Mouse (Mus musculus) kidney, embryonic 16.5 days (tissue): ENCODE results near the gene Rpgr. TPM values are rescaled to one million over a fixed set of nuclear protein-coding genes. Genes with fewer than 3 reads are reported as not detected.

ENCODE experiments used
- ATAC-seq: fragments of 200-750 bp; cut with Nextera tagmentation; 2 replicates; pipeline ENCODE4 v1.8.0; 2017; ENCODE audit warnings: moderate TSS enrichment; ENCODE audit not compliant: low FRiP score, low TSS enrichment
- H3K27ac ChIP-seq: fragments of 300-500 bp; sonication (generic); 2 replicates; pipeline ENCODE4 v1.5.1; 2014; ENCODE audit warnings: low read length
- H3K27me3 ChIP-seq: fragments of 300-500 bp; sonication (generic); 2 replicates; pipeline ENCODE4 v1.6.1; 2014; ENCODE audit warnings: low read length, control low read depth, mixed read lengths; ENCODE audit not compliant: insufficient read depth
- H3K36me3 ChIP-seq: fragments of 300-500 bp; sonication (generic); 2 replicates; pipeline ENCODE4 v1.6.1; 2014; ENCODE audit warnings: low read length, control low read depth, mixed read lengths; ENCODE audit not compliant: insufficient read depth
- H3K4me1 ChIP-seq: fragments of 300-500 bp; sonication (generic); 2 replicates; pipeline ENCODE4 v1.6.1; 2014; ENCODE audit warnings: low read length, control low read depth, mixed read lengths; ENCODE audit not compliant: insufficient read depth
- H3K4me2 ChIP-seq: fragments of 300-500 bp; sonication (generic); replicated peaks from 2 replicates; pipeline ENCODE4 v1.6.1; 2014; ENCODE audit warnings: low read depth, low read length
- H3K4me3 ChIP-seq: fragments of 300-500 bp; sonication (generic); 2 replicates; pipeline ENCODE4 v1.5.1; 2014; ENCODE audit warnings: mild to moderate bottlenecking, low read length
- H3K9ac ChIP-seq: fragments of 300-500 bp; sonication (generic); replicated peaks from 2 replicates; pipeline ENCODE4 v1.6.1; 2014; ENCODE audit warnings: low read length
- H3K9me3 ChIP-seq: fragments of 300-500 bp; sonication (generic); 2 replicates; pipeline ENCODE4 v1.6.1; 2016; ENCODE audit warnings: low read length, control low read depth
- WGBS: fragments of 180-500 bp; shearing (Covaris S2); extraction: QIAGEN DNeasy Blood & Tissue Kit; methylation state at CpG from one replicate; pipeline ENCODE4 v1.1.7; 2014; 5-methylcytosine and 5-hydroxymethylcytosine counted together
- polyA plus RNA-seq: library from polyadenylated mRNA; unstranded; fragments of >200 nt; fragmentation: Nextera tagmentation; extraction: Ambion mirVana; gene quantifications from 2 replicates; pipeline ENCODE4 v1.2.1, GENCODE M21; 2015

Rpgr gene
- polyA plus RNA-seq, 1 experiment from 2014 or later: 20.3 TPM

GRCm38 (mm10) chrX:10215972-10216371 is 748 bp downstream of the Rpgr start:
- no peaks in the 10 kb centered on the region for H3K36me3 ChIP-seq
- peak overlapping the region; percentile 88 for H3K27ac ChIP-seq
- peak overlapping the region; percentile 71 for H3K9ac ChIP-seq
- H3K27me3 ChIP-seq: no peaks in the 10 kb centered on the region
- H3K4me2 ChIP-seq: peak overlapping the region; percentile 52
- H3K9me3 ChIP-seq: no peaks in the 10 kb centered on the region
- H3K4me3 ChIP-seq: peak overlapping the region; percentile 58
- ATAC-seq: peak; percentile 74
- H3K4me1 ChIP-seq: no peaks in the 10 kb centered on the region
- WGBS: 23% methylated on average over 16 of the region's 16 CpGs

DNA sequence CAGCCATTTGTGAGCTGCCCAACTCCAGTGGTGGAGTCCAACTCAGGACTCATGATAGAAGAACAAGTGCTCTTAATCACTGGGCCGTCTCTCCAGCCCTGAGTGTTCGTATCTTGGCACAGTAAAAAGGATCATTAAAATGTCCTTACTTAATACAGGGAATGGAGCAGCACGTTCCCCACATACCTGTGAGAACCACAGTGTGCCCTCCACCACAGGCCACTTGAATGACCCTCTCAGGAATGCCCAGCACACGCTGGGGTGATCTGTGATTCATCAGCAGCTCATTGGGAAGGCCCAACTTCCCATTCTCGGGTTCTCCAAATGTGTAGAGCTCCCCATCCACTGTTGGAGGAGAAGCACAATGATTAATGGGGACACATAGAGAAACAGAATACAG is 10.8 kb downstream of the Rpgr start:
- Histone ChIP-seq H3K36me3 (0 out of 2 replicates have a peak, but pooled peaks cover 4% of the 10 kb centered on the region), H3K4me2 (no peak overlapping the region), H3K4me1 (no peaks in the 10 kb centered on the region), H3K27ac (no peak overlapping the region), H3K9ac (no peak overlapping the region), H3K27me3 (no peaks in the 10 kb centered on the region), H3K9me3 (no peaks in the 10 kb centered on the region), H3K4me3 (no peak overlapping the region)
- WGBS: 68% methylated on average over 5 of the region's 5 CpGs
- no peak for ATAC-seq

GRCm38 (mm10) chrX:10201289-10201688 is 15.4 kb downstream of the Rpgr start:
- ATAC-seq: no peak
- Histone ChIP-seq H3K36me3 (0 out of 2 replicates have a peak, but pooled peaks cover 4% of the 10 kb centered on the region), H3K27me3 (no peaks in the 10 kb centered on the region), H3K4me1 (no peaks in the 10 kb centered on the region), H3K4me2 (no peak overlapping the region), H3K9ac (no peak overlapping the region), H3K4me3 (no peak overlapping the region), H3K9me3 (no peaks in the 10 kb centered on the region), H3K27ac (no peak overlapping the region)
- 20% methylated on average over 2 of the region's 2 CpGs for WGBS

- H3K27me3 ChIP-seq: no peaks in the 10 kb centered on the region
- H3K36me3 ChIP-seq: no peaks in the 10 kb centered on the region
- no peak overlapping the region for H3K4me3 ChIP-seq
- H3K4me2 ChIP-seq: no peak overlapping the region
- ATAC-seq: no peak; the same call in 1 of the 2 replicates
- no peaks in the 10 kb centered on the region for H3K4me1 ChIP-seq
- WGBS: 55% methylated on average over 3 of the region's 3 CpGs
- no peak overlapping the region for H3K27ac ChIP-seq
- H3K9me3 ChIP-seq: no peaks in the 10 kb centered on the region
- no peak overlapping the region for H3K9ac ChIP-seq
These were observed 64.3 kb downstream of the Rpgr start for GRCm38 (mm10) chrX:10152390-10152789.

DNA sequence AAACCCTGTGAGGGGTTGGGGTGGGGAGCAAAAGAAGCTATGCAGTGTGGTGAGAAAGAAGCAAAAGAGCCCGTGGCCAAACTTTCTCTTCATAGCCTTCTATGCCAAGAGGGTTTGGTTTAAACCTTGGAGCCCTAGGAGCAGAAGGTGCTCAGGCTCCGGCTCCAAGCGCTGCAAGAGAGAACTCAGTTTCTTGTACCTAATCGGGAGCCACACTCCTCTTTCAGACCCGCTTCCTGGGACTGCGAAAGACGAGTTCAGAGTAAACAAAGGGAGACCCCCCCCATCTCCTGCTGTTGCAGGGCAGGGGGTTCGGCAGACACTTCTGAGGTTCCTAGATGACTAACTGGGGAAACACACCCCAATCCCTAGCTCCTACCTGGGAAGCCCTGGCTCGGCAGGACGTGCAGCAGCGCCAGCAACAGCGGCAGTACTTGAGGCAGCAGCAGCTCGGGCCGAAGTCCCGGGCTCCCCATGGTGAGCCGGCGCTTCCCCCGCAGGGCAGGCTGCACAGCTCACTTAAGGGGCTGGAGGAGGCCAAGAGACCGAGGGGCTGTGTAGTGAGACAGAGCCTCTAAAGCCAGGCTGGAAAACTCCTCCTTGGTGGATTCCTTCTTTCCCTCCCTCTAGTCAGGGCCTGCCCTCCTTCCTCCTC is 99.5 kb downstream of the Rpgr start, which contains the start of gene Srpx:
Gene Srpx (minus strand): TSS at position 645 of the 655 bp plus-strand sequence.
- Histone ChIP-seq H3K27me3 (no peaks in the 10 kb centered on the region; the same call in 1 of the 2 replicates), H3K4me2 (peak within 1 kb of the TSS; percentile 58), H3K9me3 (no peaks in the 10 kb centered on the region), H3K27ac (no peak within 1 kb of the TSS), H3K36me3 (no peaks in the 10 kb centered on the region), H3K9ac (peak within 1 kb of the TSS; percentile 65), H3K4me3 (peak within 1 kb of the TSS; percentile 44), H3K4me1 (no peaks in the 10 kb centered on the region)
- peak; percentile 90 for ATAC-seq
- 20% methylated on average over 18 of the region's 19 CpGs for WGBS

- Histone ChIP-seq H3K9ac (no peak overlapping the region), H3K27me3 (no peaks in the 10 kb centered on the region; the same call in 1 of the 2 replicates), H3K9me3 (no peaks in the 10 kb centered on the region), H3K36me3 (no peaks in the 10 kb centered on the region), H3K4me2 (no peak overlapping the region), H3K4me3 (no peak overlapping the region), H3K27ac (no peak overlapping the region), H3K4me1 (no peaks in the 10 kb centered on the region)
- 53% methylated on average over 3 of the region's 3 CpGs for WGBS
- ATAC-seq: no peak
These were observed 100.9 kb downstream of the Rpgr start for GRCm38 (mm10) chrX:10115780-10116179.

GRCm38 (mm10) chrX:10110736-10111135 is 106.0 kb downstream of the Rpgr start:
- Histone ChIP-seq H3K36me3 (no peaks in the 10 kb centered on the region), H3K27me3 (no peaks in the 10 kb centered on the region; the same call in 1 of the 2 replicates), H3K4me2 (no peak overlapping the region), H3K9me3 (no peaks in the 10 kb centered on the region), H3K4me1 (no peaks in the 10 kb centered on the region), H3K27ac (no peak overlapping the region), H3K4me3 (no peak overlapping the region), H3K9ac (no peak overlapping the region)
- ATAC-seq: no peak
- 62% methylated on average over 1 of the region's 1 CpGs for WGBS

DNA sequence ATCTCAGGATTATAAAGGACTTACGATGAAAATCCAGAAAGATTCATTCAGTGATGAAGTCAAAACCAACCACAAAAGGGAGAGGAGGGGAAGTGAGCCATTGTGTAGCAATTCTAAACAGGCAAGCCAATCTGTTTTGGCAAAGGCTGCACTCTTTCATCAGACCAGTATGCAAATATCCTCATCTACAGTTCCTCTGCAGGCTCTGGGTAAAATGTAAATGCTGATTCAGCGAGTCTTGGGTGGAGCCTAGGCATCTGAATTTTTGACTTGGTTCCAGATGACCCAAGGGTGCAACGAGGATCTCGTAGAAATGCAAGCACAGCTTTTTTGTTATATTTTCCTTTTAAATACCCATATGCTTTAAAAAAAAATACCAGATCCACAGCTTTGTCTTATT is 108.2 kb downstream of the Rpgr start:
- ATAC-seq: no peak
- Histone ChIP-seq H3K9ac (no peak overlapping the region), H3K36me3 (no peaks in the 10 kb centered on the region), H3K4me2 (no peak overlapping the region), H3K9me3 (no peaks in the 10 kb centered on the region), H3K27me3 (no peaks in the 10 kb centered on the region), H3K27ac (no peak overlapping the region), H3K4me1 (no peaks in the 10 kb centered on the region), H3K4me3 (no peak overlapping the region)
- WGBS: 58% methylated on average over 4 of the region's 4 CpGs

DNA sequence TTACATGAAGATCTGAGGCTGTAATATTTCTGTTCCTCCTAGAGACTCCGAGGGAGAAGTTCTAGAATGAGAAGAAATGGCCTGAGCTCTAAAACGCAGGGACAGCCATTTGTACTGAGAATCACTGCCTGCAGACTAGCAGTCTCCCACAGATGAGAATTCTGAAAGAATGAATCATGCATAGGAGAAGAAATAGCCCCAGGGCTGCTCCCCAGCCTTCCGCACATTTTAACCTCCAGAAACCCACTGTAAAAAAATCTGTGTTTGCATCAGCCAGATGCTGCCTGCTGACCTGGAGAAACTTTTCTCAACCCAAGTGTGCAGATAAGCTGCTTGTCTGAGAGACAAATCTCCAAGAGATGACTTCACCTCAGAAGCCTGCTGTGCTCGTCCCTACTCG is 111.2 kb downstream of the Rpgr start:
- WGBS: 59% methylated on average over 5 of the region's 5 CpGs
- H3K27ac ChIP-seq: no peak overlapping the region
- H3K9ac ChIP-seq: no peak overlapping the region
- no peaks in the 10 kb centered on the region for H3K27me3 ChIP-seq
- H3K4me1 ChIP-seq: no peaks in the 10 kb centered on the region
- no peaks in the 10 kb centered on the region for H3K9me3 ChIP-seq
- H3K4me2 ChIP-seq: no peak overlapping the region
- no peak for ATAC-seq
- H3K4me3 ChIP-seq: no peak overlapping the region
- H3K36me3 ChIP-seq: no peaks in the 10 kb centered on the region

DNA sequence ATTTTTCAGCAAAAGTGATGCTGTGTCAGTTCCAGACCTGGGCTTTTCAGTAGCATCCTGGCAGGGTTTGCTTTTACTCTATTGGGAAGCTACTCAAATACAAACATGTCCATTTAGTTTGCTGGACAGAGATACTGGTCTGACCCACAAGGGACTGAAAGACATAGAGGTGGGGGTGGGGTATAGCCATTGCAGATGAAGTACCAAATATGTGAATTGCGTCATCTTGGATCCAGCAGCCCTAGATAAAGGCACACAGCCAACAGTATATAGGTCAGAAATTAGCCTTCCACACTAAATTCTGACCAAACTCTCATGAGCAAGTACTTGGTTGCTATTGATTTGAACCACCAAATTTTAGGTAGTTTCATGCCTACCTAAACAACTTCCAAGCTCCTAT is 114.0 kb downstream of the Rpgr start:
- WGBS: 89% methylated on average over 1 of the region's 1 CpGs
- Histone ChIP-seq H3K27me3 (no peaks in the 10 kb centered on the region), H3K9ac (no peak overlapping the region), H3K27ac (no peak overlapping the region), H3K36me3 (no peaks in the 10 kb centered on the region), H3K4me1 (no peaks in the 10 kb centered on the region), H3K9me3 (no peaks in the 10 kb centered on the region), H3K4me2 (no peak overlapping the region), H3K4me3 (no peak overlapping the region)
- no peak for ATAC-seq
